Mouse (Mus musculus): ENCODE results near the gene Smyd5. TPM values are rescaled to one million over a fixed set of nuclear protein-coding genes. Genes with fewer than 3 reads are reported as not detected.

Gene Smyd5
- polyA plus RNA-seq, 1 experiment from 2014 or later, result 75.1 TPM

Other genes with a start within 250 kb of the Smyd5 start
- 12.1 and 12.9 TPM in 2 replicates for gene Emx1, start 244.6 kb upstream of the Smyd5 start, polyA plus RNA-seq (2015; fragmentation: Nextera tagmentation; extraction: Ambion mirVana)
- gene Sfxn5, start 98.6 kb upstream of the Smyd5 start, polyA plus RNA-seq (2015; fragmentation: Nextera tagmentation; extraction: Ambion mirVana), result 12.4 and 12.9 TPM in 2 replicates
- gene Rab11fip5, start 57.4 kb upstream of the Smyd5 start, polyA plus RNA-seq (2015; fragmentation: Nextera tagmentation; extraction: Ambion mirVana), result 12.1 and 13.8 TPM in 2 replicates
- gene Noto, start 8.1 kb upstream of the Smyd5 start, polyA plus RNA-seq (2015; fragmentation: Nextera tagmentation; extraction: Ambion mirVana), result not detected in 2 replicates
- gene Cct7, start 19.5 kb downstream of the Smyd5 start, polyA plus RNA-seq (2015; fragmentation: Nextera tagmentation; extraction: Ambion mirVana), result 543 and 552 TPM in 2 replicates
- gene Pradc1, start 20.0 kb downstream of the Smyd5 start, polyA plus RNA-seq (2015; fragmentation: Nextera tagmentation; extraction: Ambion mirVana), result 37.2 and 38.3 TPM in 2 replicates
- 0.08 and 0.18 TPM in 2 replicates for gene Fbxo41, start 71.0 kb downstream of the Smyd5 start, polyA plus RNA-seq (2015; fragmentation: Nextera tagmentation; extraction: Ambion mirVana)
- gene Egr4, start 81.6 kb downstream of the Smyd5 start, polyA plus RNA-seq (2015; fragmentation: Nextera tagmentation; extraction: Ambion mirVana), result not detected in 2 replicates
- 5.3 and 6.1 TPM in 2 replicates for gene Alms1, start 155.5 kb downstream of the Smyd5 start, polyA plus RNA-seq (2015; fragmentation: Nextera tagmentation; extraction: Ambion mirVana)

Measured in kidney, embryonic 15.5 days (tissue).